Mouse (Mus musculus) thymus, adult 2 months (tissue): ENCODE measurements around the gene Pot1b.

Experiments
- CTCF ChIP-seq: fragments of 200-500 bp; IDR thresholded peaks from 2 replicates; pipeline ENCODE4 v1.5.1; 2012; ENCODE audit warnings: mild to moderate bottlenecking, control low read depth, low read length, moderate library complexity, borderline replicate concordance; ENCODE audit not compliant: control insufficient read depth, poor library complexity, insufficient read depth; ENCODE audit errors: extremely low read depth
- POLR2A ChIP-seq: fragments of 200-500 bp; IDR thresholded peaks from 2 replicates; pipeline ENCODE4 v1.6.1; 2012; ENCODE audit warnings: mild to moderate bottlenecking, low read length, control low read depth, moderate library complexity; ENCODE audit not compliant: control insufficient read depth, poor library complexity, insufficient read depth; ENCODE audit errors: extremely low read depth

GRCm38 (mm10) chr17:55699388-55699787, 13.0 kb downstream of the Pot1b start:
- TF ChIP-seq CTCF (no peak), POLR2A (no peak)
